Mouse (Mus musculus): ENCODE results near the gene Hspb11.
A peak's percentile ranks its signal among the peaks of the same experiment; 100 is the strongest.

Hspb11 gene

GRCm38 (mm10) chr4:107253125-107254091, at the start of gene Hspb11, which contains the start of gene Lrrc42:
Gene Hspb11 (plus strand): TSS chr4:107253593.
Gene Lrrc42 (minus strand): TSS chr4:107253532.
- DNase-seq: peak; percentile 97

- no peak for DNase-seq
Measured at GRCm38 (mm10) chr4:107207016-107207415, 46.4 kb upstream of the Hspb11 start.

- no peak for DNase-seq
Measured at GRCm38 (mm10) chr4:107208880-107209279, 44.5 kb upstream of the Hspb11 start, which contains the start of gene Ldlrad1. Gene Ldlrad1 (plus strand): TSS chr4:107209180.

GRCm38 (mm10) chr4:107210483-107211097, 42.8 kb upstream of the Hspb11 start:
- DNase-seq: peak; percentile 48

DNA sequence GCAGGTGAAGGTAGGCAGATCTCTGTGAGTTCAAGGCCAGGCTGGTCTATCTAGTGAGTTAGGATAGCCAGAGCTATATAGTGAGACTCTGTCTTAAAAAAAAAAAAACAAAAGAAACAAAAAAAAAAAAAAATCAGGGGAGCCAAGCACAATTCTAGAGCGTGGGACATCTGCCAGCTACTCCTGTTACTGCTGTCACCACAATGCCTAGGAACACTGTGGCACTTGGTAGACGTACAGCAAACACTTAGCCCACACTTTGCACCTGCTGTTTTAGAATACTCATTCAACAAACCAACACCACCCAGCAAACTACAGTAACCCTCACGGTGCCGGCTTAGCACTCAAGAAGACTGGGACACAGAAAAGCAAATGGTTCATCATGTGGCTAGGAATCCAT, 41.9 kb upstream of the Hspb11 start:
- DNase-seq: peak; percentile 69

- no peak for DNase-seq
Measured at GRCm38 (mm10) chr4:107211936-107212335, 41.5 kb upstream of the Hspb11 start.

DNA sequence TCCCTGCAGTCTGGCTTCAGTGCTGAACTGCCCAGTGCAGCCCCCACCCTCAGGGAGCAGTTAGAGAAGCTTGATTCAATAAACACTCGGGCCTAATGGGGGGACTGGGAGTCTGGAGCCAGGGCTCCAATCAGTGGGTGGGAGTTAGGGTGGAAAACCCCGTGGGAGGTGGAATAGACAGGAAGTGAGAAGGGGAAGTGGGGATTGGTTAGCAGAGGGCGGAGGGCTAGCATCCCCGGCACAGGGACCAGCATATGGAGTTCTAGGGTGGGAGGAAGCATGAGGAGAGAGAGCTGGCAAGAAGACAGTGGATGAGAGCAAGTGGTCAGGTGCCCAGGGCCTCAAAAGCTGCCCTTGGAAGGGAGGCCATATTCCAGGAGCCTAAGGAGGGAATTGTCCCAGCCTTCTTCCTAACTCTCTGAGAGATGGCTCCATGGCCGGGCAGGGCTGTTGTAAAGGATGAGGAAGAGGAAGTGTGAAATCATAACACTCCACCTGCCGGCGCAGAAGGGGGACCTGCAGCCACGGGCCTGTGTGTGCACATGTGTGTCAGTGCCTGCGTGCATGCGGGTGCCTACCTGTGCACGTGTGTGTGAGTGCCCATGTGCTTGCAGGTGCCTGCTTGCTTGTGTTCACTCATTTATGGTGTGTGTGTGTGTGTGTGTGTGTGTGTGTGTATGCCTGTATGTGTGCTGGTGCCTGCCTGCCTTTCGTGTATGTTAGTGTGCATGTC, 39.9 kb upstream of the Hspb11 start:
- no peak for DNase-seq

DNA sequence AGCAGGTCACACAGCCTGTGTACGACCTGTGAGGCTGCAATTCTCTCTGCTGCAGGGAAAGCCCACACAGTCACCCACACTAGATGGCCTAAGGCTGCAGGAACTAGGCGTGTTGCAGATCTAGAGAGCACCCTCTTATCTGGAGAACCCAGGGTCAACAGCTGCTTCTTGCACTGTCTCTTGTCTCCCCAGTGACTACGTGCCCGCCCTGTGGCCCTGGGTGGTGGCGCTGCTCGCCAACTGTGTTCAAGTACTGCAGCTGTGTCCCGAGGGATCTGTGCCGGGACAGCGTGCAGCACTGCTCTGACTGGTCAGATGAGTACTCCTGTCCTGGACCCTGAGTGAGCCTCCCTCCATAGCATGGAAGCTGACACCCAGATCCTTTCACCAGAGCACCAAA, 35.8 kb upstream of the Hspb11 start:
- DNase-seq: no peak

- DNase-seq: no peak
Measured at GRCm38 (mm10) chr4:107221524-107221923, 31.9 kb upstream of the Hspb11 start.

- peak; percentile 85 for DNase-seq
Measured at GRCm38 (mm10) chr4:107223225-107224204, 29.9 kb upstream of the Hspb11 start.

DNA sequence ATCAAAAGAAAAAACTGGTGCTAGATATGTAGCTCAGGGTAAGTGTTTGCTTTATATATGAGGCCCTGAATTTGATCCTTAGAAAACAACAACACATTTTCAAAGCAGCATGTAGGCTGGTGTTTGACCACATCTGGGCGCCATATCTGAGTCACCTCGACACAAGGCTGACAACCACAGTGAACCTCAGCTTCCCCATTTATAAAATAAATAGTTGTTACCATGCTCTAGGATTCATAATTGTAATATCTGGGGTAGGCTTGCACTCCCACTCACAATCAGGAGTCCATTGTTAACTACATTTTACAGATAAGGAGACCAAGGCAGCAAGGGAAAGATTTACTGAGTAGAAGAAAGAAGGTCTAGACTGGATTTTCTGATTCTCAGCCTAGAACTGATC, 27.1 kb upstream of the Hspb11 start:
- DNase-seq: no peak

DNA sequence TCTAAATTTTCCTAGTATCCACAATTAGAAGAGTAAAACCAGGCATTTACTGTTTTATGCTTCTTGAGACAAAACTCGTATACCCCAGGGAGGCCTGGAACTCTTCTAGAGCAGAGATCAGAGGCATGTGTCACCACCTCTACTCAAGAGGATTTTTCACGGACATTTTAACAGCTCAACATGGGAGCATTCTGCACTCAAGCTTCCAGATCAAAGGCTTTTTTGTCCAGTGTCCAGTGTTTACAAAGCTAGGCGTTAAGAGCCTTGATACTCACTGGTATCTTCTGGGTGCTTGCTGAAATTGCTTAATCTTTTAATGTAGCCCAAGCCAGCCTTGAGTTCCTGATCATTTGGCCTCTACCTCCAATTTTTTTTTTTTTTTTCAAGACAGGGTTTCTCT, 21.2 kb upstream of the Hspb11 start:
- DNase-seq: no peak

DNA sequence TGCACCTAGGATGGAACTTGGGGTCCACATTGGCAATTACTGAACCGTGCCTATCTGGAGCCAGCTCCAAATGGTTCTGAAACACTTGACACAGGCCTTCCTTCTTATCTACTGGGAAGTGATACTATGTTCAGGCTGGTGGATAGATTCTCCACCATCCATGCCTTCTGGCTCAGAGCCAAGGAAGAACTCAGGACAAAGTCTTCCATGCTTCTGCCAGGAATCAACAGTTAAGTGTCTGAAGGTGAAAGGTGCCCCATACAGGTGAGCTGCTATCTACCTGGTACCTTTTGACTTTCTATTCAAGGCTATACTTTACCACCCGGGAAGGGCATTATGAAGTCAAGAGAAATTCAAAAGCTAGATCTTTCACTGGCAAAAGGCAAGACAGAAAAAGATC, 15.1 kb upstream of the Hspb11 start:
- no peak for DNase-seq

- no peak for DNase-seq
Measured at GRCm38 (mm10) chr4:107240196-107240595, 13.2 kb upstream of the Hspb11 start.

GRCm38 (mm10) chr4:107243365-107244333, 9.7 kb upstream of the Hspb11 start:
- no peak for DNase-seq

GRCm38 (mm10) chr4:107245368-107245767, 8.0 kb upstream of the Hspb11 start:
- DNase-seq: no peak

- no peak for DNase-seq
Measured at GRCm38 (mm10) chr4:107246040-107246439, 7.4 kb upstream of the Hspb11 start.

GRCm38 (mm10) chr4:107247110-107247509, 6.3 kb upstream of the Hspb11 start:
- DNase-seq: no peak

- no peak for DNase-seq
Measured at GRCm38 (mm10) chr4:107248061-107248460, 5.3 kb upstream of the Hspb11 start.

DNA sequence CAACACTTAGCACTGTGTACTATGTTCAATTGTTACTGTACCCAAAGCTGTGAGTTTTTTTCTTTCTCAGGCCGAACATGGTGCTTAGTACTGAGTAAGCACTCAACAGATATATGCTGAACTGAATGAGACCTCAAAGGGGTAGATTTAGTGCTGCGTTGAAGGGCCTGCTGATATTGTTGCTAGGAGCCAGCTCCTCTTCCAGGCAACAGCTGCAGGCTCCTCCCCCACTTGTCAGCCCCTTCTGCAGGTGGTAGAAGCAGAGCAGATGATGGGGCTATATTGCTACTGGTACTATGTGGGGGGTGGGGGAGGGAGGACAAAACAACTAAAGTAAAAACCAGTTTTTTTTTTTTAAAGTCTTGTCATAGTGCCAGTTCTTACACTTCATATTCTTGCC, 3.9 kb upstream of the Hspb11 start:
- peak; percentile 35 for DNase-seq

DNA sequence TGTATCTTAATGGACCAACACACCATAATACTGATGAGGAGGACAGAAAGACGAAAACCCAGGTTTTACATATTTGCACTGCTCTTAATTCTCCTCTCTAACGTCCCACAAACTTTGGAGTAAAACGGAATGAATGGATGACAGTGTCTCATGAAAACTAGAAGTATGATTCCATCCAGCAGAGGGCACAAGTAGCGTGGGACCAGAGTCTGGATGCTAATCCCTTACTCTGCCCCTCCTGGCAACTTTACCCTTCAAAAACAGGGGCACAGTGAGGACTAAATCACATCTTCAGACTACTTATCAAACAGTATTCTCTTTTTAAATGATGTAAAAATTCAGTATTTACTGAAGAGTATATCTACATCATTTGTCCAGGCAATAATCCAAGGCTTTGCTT, 2.9 kb upstream of the Hspb11 start:
- DNase-seq: peak; percentile 77

Data from lung, postnatal 10 days (tissue).